Mouse (Mus musculus) left cerebral cortex, adult 2 months (tissue): ENCODE measurements around the gene Gm20850. TPM values are rescaled to one million over a fixed set of nuclear protein-coding genes. Genes with fewer than 3 reads are reported as not detected.
"Not testable (repeated sequence)": the region's sequence is repeated elsewhere in the genome, so short reads cannot be mapped to it uniquely, and the experiment has no call there.

Experiments used
- DNase-seq, 2 experiments: peaks; one replicate each; pipeline ENCODE4 v3.0.0; 2021 to 2022; ENCODE audit warnings: low spot score in 2 of 2, mixed read lengths in 1 of 2; ENCODE audit errors: extremely low spot score in 1 of 2
- H3K27ac ChIP-seq: fragments of 200-600 bp; 2 replicates; pipeline ENCODE4 v1.8.1; 2022
- H3K4me3 ChIP-seq: fragments of 200-600 bp; 2 replicates; pipeline ENCODE4 v1.8.1; 2022
- intact Hi-C: fragments of 180-260 bp; cut with DNase I; formaldehyde crosslinking; loops from one replicate; pipeline ENCODE4 v1.15.1; 2025
- long read RNA-seq, 2 experiments: library from polyadenylated mRNA; stranded (forward); transcript quantifications; one replicate each; pipeline ENCODE4 v2.0.0; 2021; ENCODE audit warnings: borderline mapping rate in 2 of 2
- total RNA-seq, 2 experiments: library from RNA; stranded (reverse); gene quantifications; 2 replicates each; pipeline ENCODE4 v1.2.3; 2021

Gene Gm20850
- not detected for total RNA-seq
- long read RNA-seq, experiment 1 = 0 reads
- long read RNA-seq, experiment 2 = 0 reads

GRCm38 (mm10) chrY:75715022-75715421 lies at the start of gene Gm20850:
Gm20850 (plus strand) TSS chrY:75715322.
- H3K4me3 ChIP-seq, intact Hi-C loops, DNase-seq, H3K27ac ChIP-seq: not testable (repeated sequence)
